Mouse (Mus musculus) kidney, postnatal 0 days (tissue): Measurements from ENCODE around the gene Lum. TPM values are rescaled to one million over a fixed set of nuclear protein-coding genes. Genes with fewer than 3 reads are reported as not detected.
A peak's percentile ranks its signal among the peaks of the same experiment; 100 is the strongest.

Experiments
- ATAC-seq: fragments of 200-750 bp; cut with Nextera tagmentation; replicated peaks from 2 replicates; pipeline ENCODE4 v1.8.0; 2017; ENCODE audit warnings: low read depth, moderate number of reproducible peaks, moderate TSS enrichment, moderate library complexity; ENCODE audit not compliant: low FRiP score
- DNase-seq: peaks from one replicate; pipeline ENCODE4 v3.0.0-alpha.2; 2016; ENCODE audit warnings: low spot score
- H3K27ac ChIP-seq: fragments of 300-500 bp; sonication (generic); 2 replicates; pipeline ENCODE4 v1.5.1; 2014; ENCODE audit warnings: mild to moderate bottlenecking
- H3K27me3 ChIP-seq: fragments of 300-500 bp; sonication (generic); 2 replicates; pipeline ENCODE4 v1.6.1; 2014; ENCODE audit warnings: low read length, mixed read lengths; ENCODE audit not compliant: insufficient read depth
- H3K36me3 ChIP-seq: fragments of 300-500 bp; sonication (generic); 2 replicates; pipeline ENCODE4 v1.6.1; 2014; ENCODE audit warnings: low read length, mixed read lengths; ENCODE audit not compliant: insufficient read depth
- H3K4me1 ChIP-seq: fragments of 300-500 bp; sonication (generic); replicated peaks from 2 replicates; pipeline ENCODE4 v1.6.1; 2014; ENCODE audit warnings: antibody characterized with exemption, low read length, mixed read lengths; ENCODE audit not compliant: insufficient read depth
- H3K4me2 ChIP-seq: fragments of 300-500 bp; sonication (generic); 2 replicates; pipeline ENCODE4 v1.6.1; 2014; ENCODE audit warnings: mild to moderate bottlenecking, low read length, moderate library complexity, mixed read lengths
- H3K4me3 ChIP-seq: fragments of 300-500 bp; sonication (generic); replicated peaks from 2 replicates; pipeline ENCODE4 v1.5.1; 2014; ENCODE audit warnings: low read depth, low read length
- H3K9ac ChIP-seq: fragments of 300-500 bp; sonication (generic); 2 replicates; pipeline ENCODE4 v1.6.1; 2014; ENCODE audit warnings: low read depth, low read length
- H3K9me3 ChIP-seq: fragments of 300-500 bp; sonication (generic); replicated peaks from 2 replicates; pipeline ENCODE4 v1.6.1; 2016; ENCODE audit warnings: low read length, inconsistent platforms, mixed read lengths
- CTCF ChIP-seq: IDR thresholded peaks from 2 replicates; pipeline ENCODE4 v1.5.1; 2016; ENCODE audit warnings: antibody characterized with exemption, low read depth, mild to moderate bottlenecking, moderate library complexity
- WGBS: fragments of 180-500 bp; shearing (Covaris S2); extraction: QIAGEN DNeasy Blood & Tissue Kit; methylation state at CpG from one replicate; pipeline ENCODE4 v1.1.7; 2014; 5-methylcytosine and 5-hydroxymethylcytosine counted together
- polyA plus RNA-seq: library from polyadenylated mRNA; unstranded; fragments of >200 nt; fragmentation: Nextera tagmentation; extraction: Ambion mirVana; gene quantifications from 2 replicates; pipeline ENCODE4 v1.2.1, GENCODE M21; 2015

Gene Lum
- polyA plus RNA-seq, 1 experiment from 2014 or later = 21.6 TPM

DNA sequence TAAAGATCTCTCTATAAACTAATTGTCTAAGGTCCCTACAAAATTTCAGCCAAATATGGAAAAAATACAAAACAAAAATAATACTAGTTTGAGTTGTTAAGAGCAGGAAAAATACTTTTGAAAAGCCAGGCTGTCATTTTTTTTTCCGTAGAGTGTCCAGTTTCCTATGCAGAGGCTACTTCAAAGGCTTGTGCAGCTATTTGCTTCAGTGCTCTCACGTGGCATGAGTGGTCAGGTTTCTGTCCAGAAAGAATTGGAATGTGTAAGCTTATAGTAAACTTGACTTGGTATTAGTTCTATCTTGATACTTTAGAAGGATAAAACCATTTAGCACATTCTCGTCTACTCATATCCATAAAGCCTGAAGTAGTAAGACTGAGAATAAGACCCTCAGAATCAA lies 26.8 kb downstream of the Lum start:
- Histone ChIP-seq H3K4me1 (no peaks in the 10 kb centered on the region), H3K9ac (no peak overlapping the region), H3K9me3 (no peaks in the 10 kb centered on the region), H3K36me3 (no peaks in the 10 kb centered on the region), H3K4me2 (no peak overlapping the region), H3K27ac (no peak overlapping the region), H3K4me3 (no peak overlapping the region), H3K27me3 (no peaks in the 10 kb centered on the region)
- DNase-seq (peak; percentile 55), ATAC-seq (no peak; the same call in 1 of the 2 replicates)
- 27% methylated on average over 3 of the region's 3 CpGs for WGBS
- no peak for TF ChIP-seq CTCF

GRCm38 (mm10) chr10:97595680-97596079 lies 30.8 kb downstream of the Lum start:
- no peak for TF ChIP-seq CTCF
- Histone ChIP-seq H3K27ac (no peak overlapping the region), H3K4me1 (no peaks in the 10 kb centered on the region), H3K4me2 (no peak overlapping the region), H3K9ac (no peak overlapping the region), H3K27me3 (no peaks in the 10 kb centered on the region), H3K36me3 (no peaks in the 10 kb centered on the region), H3K4me3 (no peak overlapping the region), H3K9me3 (no peaks in the 10 kb centered on the region)
- no peak for DNase-seq
- no peak for ATAC-seq
- WGBS = 85% methylated on average over 1 of the region's 1 CpGs

DNA sequence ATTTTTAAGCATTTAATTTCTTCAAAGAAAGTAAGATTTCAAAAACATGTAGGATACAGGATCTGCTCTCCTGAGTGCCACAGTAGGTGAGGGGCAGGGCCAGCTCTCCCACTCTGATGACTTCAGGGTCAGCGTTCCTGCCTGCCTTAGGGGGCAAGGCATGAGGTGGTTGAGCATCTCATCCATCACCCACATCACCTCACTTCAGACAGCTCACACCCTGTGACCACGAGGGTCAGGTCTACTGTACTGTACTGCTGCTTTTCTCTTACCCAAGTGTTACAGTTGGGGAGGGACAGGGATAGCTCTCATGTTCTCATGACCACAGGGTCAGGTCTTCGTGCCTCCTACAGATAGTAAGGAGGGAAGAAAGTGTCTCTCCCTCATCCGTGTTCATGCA lies 36.8 kb downstream of the Lum start:
- no peaks in the 10 kb centered on the region for H3K27me3 ChIP-seq
- ATAC-seq (peak; percentile 54; the same call in 1 of the 2 replicates), DNase-seq (no peak)
- no peak overlapping the region for H3K4me3 ChIP-seq
- WGBS = 43% methylated on average over 4 of the region's 4 CpGs
- TF ChIP-seq CTCF = no peak
- H3K27ac ChIP-seq = no peak overlapping the region
- H3K9me3 ChIP-seq = no peaks in the 10 kb centered on the region
- H3K4me1 ChIP-seq = no peaks in the 10 kb centered on the region
- no peaks in the 10 kb centered on the region for H3K36me3 ChIP-seq
- H3K9ac ChIP-seq = no peak overlapping the region
- H3K4me2 ChIP-seq = no peak overlapping the region

DNA sequence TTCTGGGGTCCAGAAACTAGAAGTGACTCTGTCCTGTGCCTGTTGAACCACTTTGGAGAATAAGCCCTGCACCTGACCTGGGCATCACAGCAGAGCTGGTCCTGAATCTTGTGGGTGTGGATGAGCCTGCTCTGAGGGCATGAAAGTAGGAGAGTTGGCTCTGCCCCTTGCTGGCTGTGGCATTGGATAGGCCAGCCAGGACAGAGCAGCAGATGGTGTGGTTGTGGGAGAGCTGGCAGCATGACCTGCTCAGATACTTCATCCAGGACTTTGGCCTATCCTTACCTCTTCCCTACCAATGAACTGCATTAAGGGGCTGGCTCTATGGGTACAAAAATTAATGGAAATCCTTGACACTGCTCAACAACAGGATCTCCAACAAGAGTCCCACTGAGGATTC lies 38.3 kb downstream of the Lum start:
- no peak overlapping the region for H3K4me3 ChIP-seq
- DNase-seq (no peak), ATAC-seq (no peak)
- H3K9ac ChIP-seq = no peak overlapping the region
- H3K4me2 ChIP-seq = no peak overlapping the region
- no peaks in the 10 kb centered on the region for H3K9me3 ChIP-seq
- no peak overlapping the region for H3K27ac ChIP-seq
- TF ChIP-seq CTCF = no peak
- no peaks in the 10 kb centered on the region for H3K4me1 ChIP-seq
- no peaks in the 10 kb centered on the region for H3K27me3 ChIP-seq
- no peaks in the 10 kb centered on the region for H3K36me3 ChIP-seq

DNA sequence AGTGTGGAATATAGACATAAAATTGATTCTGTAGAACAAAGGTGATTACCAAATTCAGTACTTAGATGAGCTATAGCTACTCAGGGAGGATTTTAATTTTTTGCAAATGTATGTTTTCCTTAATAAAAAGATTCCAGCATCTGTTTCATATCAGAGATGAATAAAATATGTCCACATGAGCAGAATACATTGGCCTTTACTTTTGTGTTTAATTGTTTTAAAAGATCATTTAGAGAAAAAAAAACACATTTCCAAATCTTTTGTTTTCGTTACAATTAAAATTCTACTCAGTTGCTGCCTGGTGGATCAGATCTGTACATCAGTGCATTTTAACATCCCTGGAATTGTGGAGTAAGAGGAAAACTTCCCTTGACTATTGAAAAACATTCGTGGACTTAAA lies 41.7 kb downstream of the Lum start, which contains the start of gene Kera:
TSS of gene Kera (plus strand) at position 301 of the 400 bp plus-strand sequence.
- DNase-seq (no peak), ATAC-seq (no peak)
- no peak for TF ChIP-seq CTCF
- H3K9ac ChIP-seq = no peak within 1 kb of the TSS
- no peak within 1 kb of the TSS for H3K4me3 ChIP-seq
- no peak within 1 kb of the TSS for H3K4me2 ChIP-seq
- H3K4me1 ChIP-seq = no peaks in the 10 kb centered on the region
- H3K9me3 ChIP-seq = no peaks in the 10 kb centered on the region
- WGBS = 70% methylated on average over 2 of the region's 2 CpGs
- H3K27ac ChIP-seq = no peak within 1 kb of the TSS
- H3K36me3 ChIP-seq = no peaks in the 10 kb centered on the region
- H3K27me3 ChIP-seq = no peaks in the 10 kb centered on the region

Other genes with a start within 250 kb of the Lum start
- gene Dcn, start 85.5 kb upstream of the Lum start, polyA plus RNA-seq = 186 and 199 TPM in 2 replicates
- gene Kera, start 41.8 kb downstream of the Lum start, polyA plus RNA-seq = 0.05 TPM in 1 of 2 replicates, not detected in the other
- 0.08 TPM in 1 of 2 replicates, not detected in the other for gene Epyc, start 78.9 kb downstream of the Lum start, polyA plus RNA-seq
- gene Ccer1, start 127.9 kb downstream of the Lum start, polyA plus RNA-seq = not detected in 2 replicates
- gene C030005K15Rik, start 161.6 kb downstream of the Lum start, polyA plus RNA-seq = not detected in 2 replicates